Mouse (Mus musculus) lung, postnatal 0 days (tissue): Measurements from ENCODE around the gene Ttc38. TPM values are rescaled to one million over a fixed set of nuclear protein-coding genes. Genes with fewer than 3 reads are reported as not detected.
A peak's percentile ranks its signal among the peaks of the same experiment; 100 is the strongest.

Source experiments
- ATAC-seq: fragments of 200-750 bp; cut with Nextera tagmentation; 2 replicates; pipeline ENCODE4 v1.8.0; 2017; ENCODE audit warnings: moderate library complexity
- DNase-seq: peaks from one replicate; pipeline ENCODE4 v3.0.0-alpha.2; 2016; ENCODE audit warnings: low spot score
- H3K27ac ChIP-seq: fragments of 300-500 bp; sonication (generic); 2 replicates; pipeline ENCODE4 v1.5.1; 2014; ENCODE audit warnings: antibody characterized with exemption, mild to moderate bottlenecking, low read length, mixed read lengths
- H3K27me3 ChIP-seq: fragments of 300-500 bp; sonication (generic); replicated peaks from 2 replicates; pipeline ENCODE4 v1.6.1; 2014; ENCODE audit warnings: low read length, mixed read lengths; ENCODE audit not compliant: insufficient read depth
- H3K36me3 ChIP-seq: fragments of 300-500 bp; sonication (generic); 2 replicates; pipeline ENCODE4 v1.6.1; 2014; ENCODE audit warnings: low read length, mixed read lengths; ENCODE audit not compliant: insufficient read depth
- H3K4me1 ChIP-seq: fragments of 300-500 bp; sonication (generic); 2 replicates; pipeline ENCODE4 v1.6.1; 2014; ENCODE audit warnings: antibody characterized with exemption, low read depth, low read length, mixed read lengths; ENCODE audit not compliant: insufficient read depth
- H3K4me2 ChIP-seq: fragments of 300-500 bp; sonication (generic); replicated peaks from 2 replicates; pipeline ENCODE4 v1.6.1; 2014; ENCODE audit warnings: low read depth, mild to moderate bottlenecking, low read length, moderate library complexity, mixed read lengths
- H3K4me3 ChIP-seq: fragments of 300-500 bp; sonication (generic); 2 replicates; pipeline ENCODE4 v1.5.1; 2014; ENCODE audit warnings: low read depth, low read length
- H3K9ac ChIP-seq: fragments of 300-500 bp; sonication (generic); replicated peaks from 2 replicates; pipeline ENCODE4 v1.6.1; 2014; ENCODE audit warnings: low read depth, mild to moderate bottlenecking
- H3K9me3 ChIP-seq: fragments of 300-500 bp; sonication (generic); 2 replicates; pipeline ENCODE4 v1.6.1; 2016; ENCODE audit warnings: low read length, mixed read lengths
- CTCF ChIP-seq: IDR thresholded peaks from 2 replicates; pipeline ENCODE4 v1.5.1; 2016; ENCODE audit warnings: antibody characterized with exemption, mild to moderate bottlenecking
- EP300 ChIP-seq: IDR thresholded peaks from 2 replicates; pipeline ENCODE4 v1.6.1; 2016; ENCODE audit warnings: antibody characterized with exemption, mild to moderate bottlenecking, control low read depth
- WGBS: fragments of 180-500 bp; shearing (Covaris S2); extraction: QIAGEN DNeasy Blood & Tissue Kit; methylation state at CpG from one replicate; pipeline ENCODE4 v1.1.7; 2014; 5-methylcytosine and 5-hydroxymethylcytosine counted together
- polyA plus RNA-seq: library from polyadenylated mRNA; unstranded; fragments of >200 nt; fragmentation: Nextera tagmentation; extraction: Ambion mirVana; gene quantifications from 2 replicates; pipeline ENCODE4 v1.2.1, GENCODE M21; 2015

Gene Ttc38
- polyA plus RNA-seq, 1 experiment from 2014 or later = 8.7 TPM

GRCm38 (mm10) chr15:85878848-85879497 is 46.9 kb downstream of the Ttc38 start, which contains the start of gene Trmu:
TSS of gene Trmu (plus strand) at chr15:85879312.
- Histone ChIP-seq H3K4me3 (peak within 1 kb of the TSS; percentile 64), H3K4me1 (no peaks in the 10 kb centered on the region; the same call in 1 of the 2 replicates), H3K9me3 (no peaks in the 10 kb centered on the region), H3K27ac (peak within 1 kb of the TSS; percentile 87), H3K27me3 (no peaks in the 10 kb centered on the region), H3K4me2 (peak within 1 kb of the TSS; percentile 77), H3K9ac (peak within 1 kb of the TSS; percentile 70), H3K36me3 (peaks cover 4% of the 10 kb centered on the region; the same call in 1 of the 2 replicates)
- ATAC-seq (peak; percentile 97), DNase-seq (peak; percentile 96)
- TF ChIP-seq CTCF = peak; percentile 76
- TF ChIP-seq EP300 = no peak
- 2% methylated on average over 47 of the region's 50 CpGs for WGBS

GRCm38 (mm10) chr15:85879498-85879895 is 47.4 kb downstream of the Ttc38 start:
- peaks cover 4% of the 10 kb centered on the region; the same call in 1 of the 2 replicates for H3K36me3 ChIP-seq
- DNase-seq = peak; percentile 41
- peak overlapping the region; percentile 70 for H3K9ac ChIP-seq
- peak overlapping the region; percentile 64 for H3K4me3 ChIP-seq
- peak; percentile 50 for ATAC-seq
- TF ChIP-seq EP300 = no peak
- TF ChIP-seq CTCF = no peak
- H3K27me3 ChIP-seq = no peaks in the 10 kb centered on the region
- H3K4me2 ChIP-seq = peak overlapping the region; percentile 77
- WGBS = 0% methylated on average over 18 of the region's 18 CpGs
- no peaks in the 10 kb centered on the region; the same call in 1 of the 2 replicates for H3K4me1 ChIP-seq
- H3K27ac ChIP-seq = peak overlapping the region; percentile 87
- H3K9me3 ChIP-seq = no peaks in the 10 kb centered on the region

- no peak for ATAC-seq
- Histone ChIP-seq H3K27ac (no peak overlapping the region), H3K4me2 (no peak overlapping the region), H3K4me1 (no peaks in the 10 kb centered on the region), H3K27me3 (no peaks in the 10 kb centered on the region), H3K9me3 (no peaks in the 10 kb centered on the region), H3K4me3 (no peak overlapping the region), H3K36me3 (peaks cover 22% of the 10 kb centered on the region; the same call in 1 of the 2 replicates), H3K9ac (no peak overlapping the region)
- DNase-seq = no peak
- WGBS = 78% methylated on average over 5 of the region's 5 CpGs
- no peak for TF ChIP-seq EP300
- TF ChIP-seq CTCF = no peak
Observed at GRCm38 (mm10) chr15:85885606-85886005, 53.5 kb downstream of the Ttc38 start.

GRCm38 (mm10) chr15:85889235-85889634 is 57.1 kb downstream of the Ttc38 start:
- Histone ChIP-seq H3K27me3 (no peaks in the 10 kb centered on the region), H3K4me1 (no peaks in the 10 kb centered on the region), H3K4me2 (no peak overlapping the region), H3K36me3 (peaks cover 40% of the 10 kb centered on the region; the same call in 1 of the 2 replicates), H3K4me3 (no peak overlapping the region), H3K9me3 (no peaks in the 10 kb centered on the region), H3K27ac (no peak overlapping the region), H3K9ac (no peak overlapping the region)
- no peak for ATAC-seq
- DNase-seq = no peak
- TF ChIP-seq EP300 (no peak), CTCF (no peak)
- WGBS = 85% methylated on average over 4 of the region's 4 CpGs

- peak; percentile 50 for ATAC-seq
- H3K27ac ChIP-seq = no peak overlapping the region
- no peak for TF ChIP-seq EP300
- TF ChIP-seq CTCF = no peak
- H3K9me3 ChIP-seq = no peaks in the 10 kb centered on the region
- H3K4me2 ChIP-seq = no peak overlapping the region
- no peaks in the 10 kb centered on the region for H3K4me1 ChIP-seq
- H3K4me3 ChIP-seq = no peak overlapping the region
- H3K9ac ChIP-seq = no peak overlapping the region
- H3K27me3 ChIP-seq = no peaks in the 10 kb centered on the region
- WGBS = 72% methylated on average over 10 of the region's 10 CpGs
- no peak for DNase-seq
- peaks cover 37% of the 10 kb centered on the region for H3K36me3 ChIP-seq
Observed at GRCm38 (mm10) chr15:85891971-85892370, 59.9 kb downstream of the Ttc38 start.

- peaks cover 43% of the 10 kb centered on the region for H3K36me3 ChIP-seq
- H3K9ac ChIP-seq = no peak overlapping the region
- no peak overlapping the region for H3K4me3 ChIP-seq
- DNase-seq = no peak
- H3K9me3 ChIP-seq = no peaks in the 10 kb centered on the region
- TF ChIP-seq EP300 (no peak), CTCF (no peak)
- no peaks in the 10 kb centered on the region for H3K4me1 ChIP-seq
- WGBS = 84% methylated on average over 13 of the region's 13 CpGs
- no peak for ATAC-seq
- H3K27me3 ChIP-seq = no peaks in the 10 kb centered on the region
- no peak overlapping the region for H3K27ac ChIP-seq
- H3K4me2 ChIP-seq = no peak overlapping the region
Observed at GRCm38 (mm10) chr15:85892498-85893118, 60.5 kb downstream of the Ttc38 start.
